Mouse (Mus musculus): ENCODE measurements around the gene Gstm2. TPM values are rescaled to one million over a fixed set of nuclear protein-coding genes. Genes with fewer than 3 reads are reported as not detected.
"Not testable (repeated sequence)": the region's sequence is repeated elsewhere in the genome, so short reads cannot be mapped to it uniquely, and the experiment has no call there.

The Gstm2 gene
- 925 and 961 TPM in 2 replicates for polyA plus RNA-seq (2012; rRNA removed)

GRCm38 (mm10) chr3:107986041-107986562 is at the start of gene Gstm2:
Gene Gstm2 (minus strand): TSS chr3:107986453.
- DNase-seq (ENCODE audit: low read depth), result peak; percentile 22

GRCm38 (mm10) chr3:108033156-108033555 is 46.9 kb upstream of the Gstm2 start:
- DNase-seq (ENCODE audit: low read depth), result no peak

- no peak for DNase-seq (ENCODE audit: low read depth)
Observed at GRCm38 (mm10) chr3:108032113-108032512, 45.9 kb upstream of the Gstm2 start.

- DNase-seq (ENCODE audit: low read depth), result no peak
Observed at GRCm38 (mm10) chr3:108028641-108029365, 42.5 kb upstream of the Gstm2 start.

- DNase-seq (ENCODE audit: low read depth), result no peak
Observed at GRCm38 (mm10) chr3:108026597-108026996, 40.3 kb upstream of the Gstm2 start.

- no peak for DNase-seq (ENCODE audit: low read depth)
Observed at GRCm38 (mm10) chr3:108026049-108026448, 39.8 kb upstream of the Gstm2 start.

GRCm38 (mm10) chr3:108025318-108025717 is 39.1 kb upstream of the Gstm2 start:
- DNase-seq (ENCODE audit: low read depth), result no peak

GRCm38 (mm10) chr3:108022650-108023049 is 36.4 kb upstream of the Gstm2 start:
- DNase-seq (ENCODE audit: low read depth), result peak; percentile 23

GRCm38 (mm10) chr3:108020351-108021022 is 34.2 kb upstream of the Gstm2 start:
- not testable (repeated sequence) for DNase-seq (ENCODE audit: low read depth)

- not testable (repeated sequence) for DNase-seq (ENCODE audit: low read depth)
Observed at GRCm38 (mm10) chr3:108019226-108019625, 33.0 kb upstream of the Gstm2 start.

- no peak for DNase-seq (ENCODE audit: low read depth)
Observed at GRCm38 (mm10) chr3:108018190-108018820, 32.1 kb upstream of the Gstm2 start.

- DNase-seq (ENCODE audit: low read depth), result peak; percentile 61
Observed at GRCm38 (mm10) chr3:108017473-108018189, 31.4 kb upstream of the Gstm2 start, which contains the start of gene Gstm1. Gene Gstm1 (minus strand): TSS chr3:108017973.

- DNase-seq (ENCODE audit: low read depth), result not testable (repeated sequence)
Observed at GRCm38 (mm10) chr3:108016468-108016867, 30.2 kb upstream of the Gstm2 start.

- no peak for DNase-seq (ENCODE audit: low read depth)
Observed at GRCm38 (mm10) chr3:108014974-108015346, 28.7 kb upstream of the Gstm2 start.

GRCm38 (mm10) chr3:108014098-108014973 is 28.1 kb upstream of the Gstm2 start:
- DNase-seq (ENCODE audit: low read depth), result peak; percentile 44

- peak; percentile 83 for DNase-seq (ENCODE audit: low read depth)
Observed at GRCm38 (mm10) chr3:108013331-108013871, 27.1 kb upstream of the Gstm2 start.

GRCm38 (mm10) chr3:108011558-108011957 is 25.3 kb upstream of the Gstm2 start:
- no peak for DNase-seq (ENCODE audit: low read depth)

GRCm38 (mm10) chr3:108010286-108010685 is 24.0 kb upstream of the Gstm2 start:
- no peak for DNase-seq (ENCODE audit: low read depth)

- DNase-seq (ENCODE audit: low read depth), result no peak
Observed at GRCm38 (mm10) chr3:108002021-108002420, 15.8 kb upstream of the Gstm2 start.

- no peak for DNase-seq (ENCODE audit: low read depth)
Observed at GRCm38 (mm10) chr3:107999491-107999890, 13.2 kb upstream of the Gstm2 start.
